Mouse (Mus musculus) stomach, embryonic 15.5 days (tissue): ENCODE data around the gene Casp8. TPM values are rescaled to one million over a fixed set of nuclear protein-coding genes. Genes with fewer than 3 reads are reported as not detected.
"Not testable (repeated sequence)": the region's sequence is repeated elsewhere in the genome, so short reads cannot be mapped to it uniquely, and the experiment has no call there.

Source experiments
- ATAC-seq: fragments of 200-750 bp; cut with Nextera tagmentation; 2 replicates; pipeline ENCODE4 v1.8.0; 2017; ENCODE audit warnings: low read depth, moderate number of reproducible peaks, moderate TSS enrichment; ENCODE audit not compliant: insufficient read depth, low FRiP score
- H3K27ac ChIP-seq: fragments of 300-500 bp; sonication (generic); 2 replicates; pipeline ENCODE4 v1.5.1; 2015; ENCODE audit warnings: mild to moderate bottlenecking, inconsistent platforms
- H3K27me3 ChIP-seq: fragments of 300-500 bp; sonication (generic); replicated peaks from 2 replicates; pipeline ENCODE4 v1.6.1; 2015; ENCODE audit warnings: inconsistent platforms
- H3K36me3 ChIP-seq: fragments of 300-500 bp; sonication (generic); 2 replicates; pipeline ENCODE4 v1.6.1; 2015; ENCODE audit warnings: inconsistent platforms
- H3K4me1 ChIP-seq: fragments of 300-500 bp; sonication (generic); 2 replicates; pipeline ENCODE4 v1.6.1; 2015; ENCODE audit warnings: inconsistent platforms
- H3K4me2 ChIP-seq: fragments of 300-500 bp; sonication (generic); 2 replicates; pipeline ENCODE4 v1.6.1; 2015; ENCODE audit warnings: mild to moderate bottlenecking, inconsistent platforms
- H3K4me3 ChIP-seq: fragments of 300-500 bp; sonication (generic); replicated peaks from 2 replicates; pipeline ENCODE4 v1.5.1; 2015; ENCODE audit warnings: inconsistent platforms
- H3K9ac ChIP-seq: fragments of 300-500 bp; sonication (generic); 2 replicates; pipeline ENCODE4 v1.6.1; 2015; ENCODE audit warnings: inconsistent platforms
- H3K9me3 ChIP-seq: fragments of 300-500 bp; sonication (generic); 2 replicates; pipeline ENCODE4 v1.6.1; 2016; ENCODE audit warnings: inconsistent platforms
- WGBS: fragments of 180-500 bp; shearing (Covaris S2); methylation state at CpG from one replicate; pipeline ENCODE4 v1.1.7; 2015; 5-methylcytosine and 5-hydroxymethylcytosine counted together
- polyA plus RNA-seq: library from polyadenylated mRNA; unstranded; fragments of >200 nt; fragmentation: Nextera tagmentation; extraction: Ambion mirVana; gene quantifications from 2 replicates; pipeline ENCODE4 v1.2.1, GENCODE M21; 2015

Casp8 gene
- 41.8 and 45.1 TPM in 2 replicates for polyA plus RNA-seq

DNA sequence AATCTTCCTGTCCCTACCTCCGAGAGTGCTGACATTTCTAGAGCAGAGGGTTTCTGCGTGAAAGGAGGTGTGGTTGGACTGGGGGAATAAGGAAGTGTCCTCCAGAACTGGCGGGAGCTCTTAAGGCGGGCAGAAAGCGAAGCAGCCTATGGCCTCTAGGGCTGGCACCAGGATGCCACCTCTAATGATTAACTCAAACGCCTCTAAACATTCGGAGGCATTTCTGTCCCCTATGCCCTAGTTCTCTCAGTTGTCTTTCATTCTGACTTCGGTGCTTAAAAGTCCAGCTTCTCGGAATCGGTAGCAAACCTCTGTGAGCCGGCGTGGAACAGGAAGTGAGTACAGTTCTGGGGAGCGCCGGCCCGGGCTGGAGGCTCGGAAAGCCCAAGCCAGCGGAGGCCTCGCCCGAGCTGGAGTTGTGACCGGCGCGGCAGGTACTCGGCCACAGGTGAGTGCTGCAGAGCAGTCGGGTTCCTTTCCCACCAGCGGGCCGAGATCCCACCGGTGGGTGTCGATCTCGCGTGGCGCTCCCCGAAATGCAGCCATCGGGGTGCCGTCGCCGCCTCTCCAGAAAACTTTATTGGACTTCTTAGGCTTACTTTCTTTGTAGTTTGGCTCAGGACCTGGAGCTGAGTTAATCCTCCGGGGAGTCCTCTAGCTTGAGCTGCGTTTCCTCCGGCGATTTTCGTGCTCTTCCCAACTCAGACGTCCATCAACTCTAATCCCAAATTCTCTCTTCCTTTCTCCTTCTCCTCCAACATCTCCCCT lies at the start of gene Casp8:
Casp8 (plus strand) TSS at position 84 of the 768 bp plus-strand sequence.
- peak; percentile 91 for ATAC-seq
- no peaks in the 10 kb centered on the region for H3K4me1 ChIP-seq
- H3K27ac ChIP-seq = peak within 1 kb of the TSS; percentile 88
- peak within 1 kb of the TSS; percentile 59 for H3K9ac ChIP-seq
- H3K4me3 ChIP-seq = peak within 1 kb of the TSS; percentile 52
- H3K9me3 ChIP-seq = no peaks in the 10 kb centered on the region
- H3K27me3 ChIP-seq = no peaks in the 10 kb centered on the region
- under 1% methylated on average over 42 of the region's 42 CpGs for WGBS
- peak within 1 kb of the TSS; percentile 78 for H3K4me2 ChIP-seq
- H3K36me3 ChIP-seq = 0 out of 2 replicates have a peak, but pooled peaks cover 2% of the 10 kb centered on the region

DNA sequence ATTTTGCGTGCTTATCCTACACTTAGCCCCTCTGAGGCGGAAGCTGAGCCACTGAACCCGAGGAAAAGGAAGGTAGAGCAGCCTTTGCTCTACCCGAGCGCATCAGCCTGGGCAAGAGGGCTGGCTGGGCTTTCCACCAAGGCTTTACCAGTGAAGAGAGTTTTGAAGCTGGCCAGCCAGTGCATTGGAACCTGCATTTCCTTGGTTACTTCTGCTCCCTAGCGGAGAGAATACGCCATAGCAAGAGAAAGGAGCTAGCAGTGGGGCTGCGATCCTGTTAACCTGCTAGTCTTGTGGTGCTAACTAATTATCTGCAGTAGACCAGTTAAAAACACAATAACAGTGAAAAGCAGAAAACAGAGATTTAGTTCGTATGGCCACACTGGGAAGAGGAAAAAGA lies 48.3 kb upstream of the Casp8 start:
- no peak overlapping the region for H3K4me2 ChIP-seq
- no peak for ATAC-seq
- no peak overlapping the region for H3K27ac ChIP-seq
- 70% methylated on average over 9 of the region's 9 CpGs for WGBS
- no peak overlapping the region for H3K9ac ChIP-seq
- no peak overlapping the region for H3K4me3 ChIP-seq
- no peaks in the 10 kb centered on the region for H3K9me3 ChIP-seq
- no peaks in the 10 kb centered on the region for H3K4me1 ChIP-seq
- no peaks in the 10 kb centered on the region for H3K27me3 ChIP-seq
- H3K36me3 ChIP-seq = peaks cover 38% of the 10 kb centered on the region

DNA sequence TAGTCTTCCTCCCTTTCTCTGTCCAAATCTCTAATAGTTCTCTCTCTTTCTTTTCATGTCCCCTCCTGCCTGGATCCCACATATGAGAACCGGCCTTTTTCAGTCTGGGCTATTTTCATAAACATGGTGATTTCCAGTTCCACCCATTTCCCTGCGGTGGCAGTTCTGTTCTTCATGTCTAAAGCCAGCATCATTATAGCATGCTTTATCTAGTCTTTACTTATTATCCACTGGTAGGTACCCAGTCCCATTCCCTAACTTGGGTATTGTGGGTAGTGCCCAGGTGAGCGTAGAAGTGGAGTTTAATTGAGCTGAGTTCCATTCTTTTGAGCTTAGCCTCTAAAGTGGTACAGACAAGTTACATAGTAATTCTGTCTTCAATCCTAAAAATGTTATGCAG lies 35.7 kb upstream of the Casp8 start:
- ATAC-seq = no peak
- H3K9ac ChIP-seq = no peak overlapping the region
- no peaks in the 10 kb centered on the region for H3K27me3 ChIP-seq
- H3K27ac ChIP-seq = no peak overlapping the region
- no peak overlapping the region for H3K4me3 ChIP-seq
- peaks cover 8% of the 10 kb centered on the region; the same call in 1 of the 2 replicates for H3K36me3 ChIP-seq
- no peak overlapping the region for H3K4me2 ChIP-seq
- no peaks in the 10 kb centered on the region for H3K9me3 ChIP-seq
- H3K4me1 ChIP-seq = no peaks in the 10 kb centered on the region
- WGBS = 91% methylated on average over 3 of the region's 3 CpGs

DNA sequence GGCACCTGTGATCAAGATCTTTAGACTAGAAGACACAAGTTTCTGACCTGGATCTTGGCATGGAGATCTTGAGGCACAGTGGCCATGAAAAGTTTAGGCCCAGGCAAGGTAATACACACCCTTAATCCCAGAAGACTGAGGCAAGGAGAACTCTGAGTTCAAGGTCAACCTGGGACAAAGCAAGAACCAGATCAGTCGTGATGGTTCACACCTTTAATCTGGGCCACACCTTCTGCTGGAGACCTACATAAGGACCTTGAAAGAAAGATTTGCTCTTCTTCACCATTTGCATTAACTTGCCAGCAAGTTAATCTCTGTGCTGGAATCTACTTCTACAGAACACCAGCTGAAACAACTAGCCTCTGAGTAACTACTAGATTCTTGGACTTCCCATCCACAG lies 34.6 kb upstream of the Casp8 start:
- 74% methylated on average over 1 of the region's 1 CpGs for WGBS
- no peak for ATAC-seq
- Histone ChIP-seq H3K27me3 (no peaks in the 10 kb centered on the region), H3K4me2 (no peak overlapping the region), H3K27ac (no peak overlapping the region), H3K9me3 (no peaks in the 10 kb centered on the region), H3K4me1 (no peaks in the 10 kb centered on the region), H3K4me3 (no peak overlapping the region), H3K9ac (no peak overlapping the region), H3K36me3 (0 out of 2 replicates have a peak, but pooled peaks cover 3% of the 10 kb centered on the region)

DNA sequence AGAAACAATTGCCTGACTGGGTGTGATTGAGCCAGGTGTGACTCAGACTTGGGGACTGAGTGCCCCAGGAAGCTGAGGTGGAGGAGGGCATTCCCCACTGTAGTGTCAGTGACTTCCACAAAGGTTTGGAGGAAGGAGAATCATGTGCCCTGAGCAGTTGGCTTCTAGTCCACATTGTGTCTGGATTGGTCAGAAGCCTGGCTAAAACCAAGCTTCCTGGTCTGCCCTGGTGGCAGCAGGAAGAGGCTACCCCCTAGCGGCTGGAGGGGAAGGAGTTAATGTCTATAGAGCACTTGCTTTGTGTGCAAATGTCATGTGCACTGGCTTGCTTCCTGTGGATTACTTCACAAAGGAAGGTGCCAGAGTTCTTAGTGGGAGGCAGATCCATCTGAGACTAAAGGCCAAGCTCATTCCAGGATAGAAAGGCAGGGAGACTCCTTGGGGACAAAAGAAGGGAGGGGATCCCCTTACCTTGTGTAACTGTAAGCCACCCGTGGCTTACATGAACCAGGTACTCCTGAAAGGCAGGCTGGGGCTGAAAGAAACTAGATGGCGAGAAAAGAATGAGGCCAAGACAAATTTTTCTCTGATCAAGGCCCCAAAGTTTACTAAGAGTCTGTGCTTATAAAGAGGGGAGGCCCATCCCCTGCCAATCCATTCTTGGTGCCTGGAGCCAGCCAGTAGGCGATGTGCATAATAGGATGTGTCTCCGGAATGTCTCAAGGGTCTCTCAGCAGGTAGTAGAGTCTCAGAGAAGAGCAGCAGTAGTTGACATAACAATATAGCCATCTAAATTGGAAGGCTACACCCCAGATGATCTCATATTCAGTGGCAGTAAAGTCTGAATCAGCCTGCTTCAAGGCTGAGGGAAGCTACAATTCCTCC lies 33.5 kb upstream of the Casp8 start:
- H3K36me3 ChIP-seq, H3K27me3 ChIP-seq, H3K9ac ChIP-seq, H3K4me1 ChIP-seq, H3K4me2 ChIP-seq, H3K9me3 ChIP-seq, ATAC-seq, H3K4me3 ChIP-seq, H3K27ac ChIP-seq: not testable (repeated sequence)
- 76% methylated on average over 5 of the region's 5 CpGs for WGBS

DNA sequence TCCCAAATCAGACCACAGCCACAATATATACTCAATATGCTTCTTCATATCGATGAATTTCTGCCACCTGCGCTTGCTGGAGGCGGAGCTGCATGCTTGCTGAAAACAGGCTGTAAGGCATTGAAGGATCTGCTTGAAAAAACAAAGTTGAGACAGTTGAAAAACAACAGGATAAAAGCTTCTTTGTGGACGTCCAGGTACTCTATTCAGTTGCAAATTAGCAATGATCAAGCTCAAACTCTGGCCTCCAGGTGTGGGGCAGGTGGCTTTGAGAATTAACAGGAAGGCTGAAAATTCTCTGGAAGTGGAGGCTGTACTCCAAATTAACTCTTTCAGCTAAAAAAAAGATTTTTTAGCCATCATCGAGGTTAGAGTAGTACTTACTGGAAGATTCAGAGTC lies 32.6 kb upstream of the Casp8 start:
- Histone ChIP-seq H3K4me3 (no peak overlapping the region), H3K4me1 (no peaks in the 10 kb centered on the region), H3K4me2 (no peak overlapping the region), H3K27ac (no peak overlapping the region), H3K9me3 (no peaks in the 10 kb centered on the region), H3K36me3 (no peaks in the 10 kb centered on the region), H3K9ac (no peak overlapping the region), H3K27me3 (no peaks in the 10 kb centered on the region)
- ATAC-seq = no peak
- 73% methylated on average over 5 of the region's 5 CpGs for WGBS

DNA sequence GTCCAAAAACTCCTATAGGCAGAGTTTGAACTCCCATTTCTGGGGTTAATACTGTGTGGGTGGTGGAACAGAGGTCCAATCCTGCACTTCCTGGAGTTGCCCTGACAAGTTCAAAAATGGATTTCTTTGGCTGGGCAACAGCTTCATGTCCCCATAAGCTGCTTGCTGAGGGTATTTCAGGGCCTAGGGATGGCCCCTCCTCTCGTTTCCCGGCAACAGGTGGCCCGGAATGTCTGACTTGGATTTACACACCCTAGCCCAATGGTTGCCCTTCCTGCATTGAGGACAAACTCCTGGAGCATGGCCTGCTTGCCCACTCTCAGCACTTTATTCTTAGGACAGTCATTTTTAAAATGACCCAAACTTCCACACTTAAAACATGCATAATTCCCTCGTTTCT lies 28.7 kb upstream of the Casp8 start:
- not testable (repeated sequence) for H3K4me3 ChIP-seq, H3K27ac ChIP-seq, H3K27me3 ChIP-seq, H3K4me1 ChIP-seq, H3K4me2 ChIP-seq, H3K9me3 ChIP-seq, H3K9ac ChIP-seq, ATAC-seq, H3K36me3 ChIP-seq
- 74% methylated on average over 4 of the region's 4 CpGs for WGBS

DNA sequence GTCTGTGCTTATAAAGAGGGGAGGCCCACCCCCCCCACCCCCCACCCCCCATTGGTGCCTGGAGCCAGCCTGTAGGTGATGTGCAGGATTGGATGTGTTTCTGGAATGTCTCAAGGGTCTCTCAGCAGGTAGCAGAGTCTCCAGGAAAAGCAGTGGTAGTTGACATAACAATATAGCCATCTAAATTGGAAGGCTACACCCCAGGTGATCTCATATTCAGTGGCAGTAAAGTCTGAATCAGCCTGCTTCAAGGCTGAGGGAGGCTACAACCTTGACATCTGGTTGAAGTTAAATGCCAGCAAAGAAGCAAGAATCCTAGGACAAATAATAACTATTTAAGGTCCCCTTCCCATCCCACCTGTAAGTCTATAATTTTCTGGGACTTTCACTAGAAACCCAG lies 26.0 kb upstream of the Casp8 start:
- no peak for ATAC-seq
- H3K9me3 ChIP-seq = no peaks in the 10 kb centered on the region
- no peak overlapping the region for H3K4me2 ChIP-seq
- no peaks in the 10 kb centered on the region for H3K4me1 ChIP-seq
- H3K27me3 ChIP-seq = no peaks in the 10 kb centered on the region
- H3K4me3 ChIP-seq = no peak overlapping the region
- no peak overlapping the region for H3K27ac ChIP-seq
- no peak overlapping the region for H3K9ac ChIP-seq
- no peaks in the 10 kb centered on the region for H3K36me3 ChIP-seq

DNA sequence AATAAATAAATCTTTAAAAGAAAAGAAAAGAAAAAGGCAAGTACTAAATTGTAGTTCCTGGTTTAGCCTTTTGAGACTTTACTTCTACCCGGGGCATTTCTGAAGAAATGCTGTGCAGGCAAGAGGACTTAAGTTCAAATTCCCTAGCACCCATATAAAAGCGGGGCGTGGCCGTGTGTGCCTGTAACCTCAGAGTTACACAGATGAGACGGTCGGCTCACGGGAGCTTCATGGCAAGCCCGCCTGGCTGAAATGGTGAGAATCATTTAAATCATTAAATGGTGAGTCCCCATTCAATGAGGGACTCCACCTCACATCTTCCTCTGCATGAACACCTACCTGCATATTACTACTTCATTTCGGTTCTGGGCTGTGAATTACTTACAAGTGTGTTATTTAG lies 25.5 kb upstream of the Casp8 start:
- no peaks in the 10 kb centered on the region for H3K4me1 ChIP-seq
- WGBS = 57% methylated on average over 9 of the region's 9 CpGs
- no peak for ATAC-seq
- H3K27ac ChIP-seq = no peak overlapping the region
- H3K9me3 ChIP-seq = no peaks in the 10 kb centered on the region
- no peak overlapping the region for H3K4me3 ChIP-seq
- H3K27me3 ChIP-seq = no peaks in the 10 kb centered on the region
- H3K9ac ChIP-seq = no peak overlapping the region
- H3K36me3 ChIP-seq = no peaks in the 10 kb centered on the region
- H3K4me2 ChIP-seq = no peak overlapping the region

DNA sequence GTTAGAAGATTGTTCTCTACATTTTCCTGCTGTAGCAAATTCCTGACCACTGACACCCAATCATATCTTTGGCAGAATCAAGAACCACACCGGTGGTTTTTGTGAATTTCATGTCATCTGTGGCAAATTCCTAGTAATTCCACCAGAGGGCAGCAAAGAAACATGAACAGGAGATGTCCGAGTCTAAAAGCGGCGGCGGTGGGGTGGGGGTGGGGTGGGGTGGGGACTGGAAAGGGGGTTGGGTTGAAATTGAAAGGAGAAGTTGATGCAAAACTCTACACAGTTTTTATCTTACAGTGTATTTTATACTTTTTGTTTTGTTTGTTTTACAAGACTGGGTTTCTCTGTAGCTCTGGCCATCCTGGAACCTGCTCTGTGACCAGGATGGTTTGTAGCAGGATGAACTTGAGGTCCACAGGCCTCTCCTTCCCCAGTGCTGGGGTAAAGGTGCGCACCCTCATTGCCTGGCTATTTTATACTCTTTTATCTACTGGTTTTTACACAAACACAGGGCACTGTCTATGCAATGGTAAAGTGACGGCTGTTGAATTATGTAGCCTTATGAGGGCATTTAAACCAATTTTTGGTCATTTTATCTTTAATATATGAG lies 25.0 kb upstream of the Casp8 start:
- Histone ChIP-seq H3K4me3 (no peak overlapping the region), H3K9ac (no peak overlapping the region), H3K9me3 (no peaks in the 10 kb centered on the region), H3K36me3 (no peaks in the 10 kb centered on the region), H3K27ac (no peak overlapping the region), H3K4me2 (no peak overlapping the region), H3K4me1 (no peaks in the 10 kb centered on the region), H3K27me3 (no peaks in the 10 kb centered on the region)
- WGBS = 26% methylated on average over 7 of the region's 7 CpGs
- ATAC-seq = no peak

DNA sequence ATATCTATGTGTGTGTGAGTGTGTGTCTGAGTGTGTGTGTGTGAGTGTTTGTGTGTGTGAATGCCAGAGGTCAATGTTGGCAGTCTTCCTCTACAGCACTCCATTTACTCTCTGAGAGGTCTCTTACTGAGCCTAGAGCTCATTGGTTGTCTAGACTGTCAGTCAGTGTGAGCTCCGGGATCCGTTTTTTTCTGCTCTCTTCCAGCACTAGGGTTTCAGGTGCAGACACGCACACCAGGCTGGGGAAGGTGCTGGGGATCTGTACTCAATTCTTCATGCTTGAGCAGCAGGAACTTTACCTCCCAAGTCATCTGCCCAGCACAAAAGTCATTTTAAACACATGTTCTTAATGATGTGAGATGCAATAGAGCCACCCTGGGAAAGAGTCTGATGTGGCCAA lies 23.1 kb upstream of the Casp8 start:
- Histone ChIP-seq H3K27ac (no peak overlapping the region), H3K4me3 (no peak overlapping the region), H3K36me3 (no peaks in the 10 kb centered on the region), H3K4me2 (no peak overlapping the region), H3K9me3 (no peaks in the 10 kb centered on the region), H3K9ac (no peak overlapping the region), H3K27me3 (no peaks in the 10 kb centered on the region), H3K4me1 (no peaks in the 10 kb centered on the region)
- ATAC-seq = no peak
- 73% methylated on average over 3 of the region's 3 CpGs for WGBS

DNA sequence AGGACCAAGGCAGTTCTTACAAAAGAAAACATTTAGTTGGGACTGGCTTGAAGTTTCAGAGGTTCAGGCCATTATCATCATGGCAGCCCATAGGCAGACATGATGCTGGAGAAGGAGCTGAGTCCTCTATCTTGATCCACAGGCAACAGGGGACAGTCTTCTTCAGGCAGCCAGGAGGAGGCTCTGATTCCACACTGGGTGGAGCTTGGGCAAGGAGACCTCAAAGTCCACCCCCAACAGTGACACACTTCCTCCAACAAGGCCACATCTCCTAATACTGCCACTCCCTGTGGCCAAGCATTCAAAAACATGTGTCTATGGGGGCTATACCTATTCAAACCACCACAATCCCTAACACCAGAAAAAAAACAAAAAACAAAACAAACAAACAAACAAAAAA lies 21.9 kb upstream of the Casp8 start:
- no peak overlapping the region for H3K27ac ChIP-seq
- H3K4me2 ChIP-seq = no peak overlapping the region
- no peak overlapping the region for H3K9ac ChIP-seq
- H3K4me3 ChIP-seq = no peak overlapping the region
- ATAC-seq = no peak
- H3K36me3 ChIP-seq = no peaks in the 10 kb centered on the region
- no peaks in the 10 kb centered on the region for H3K9me3 ChIP-seq
- H3K4me1 ChIP-seq = no peaks in the 10 kb centered on the region
- H3K27me3 ChIP-seq = no peaks in the 10 kb centered on the region
